Mouse (Mus musculus) C2C12 (cell line): ENCODE measurements around the gene Frat1.

ENCODE experiments used
- CEBPB ChIP-seq: IDR thresholded peaks from one replicate; pipeline ENCODE4 v1.6.1; 2011; ENCODE audit warnings: low read depth, mild to moderate bottlenecking, control low read depth, moderate library complexity
- CTCF ChIP-seq: IDR thresholded peaks from one replicate; pipeline ENCODE4 v1.5.1; 2011; ENCODE audit not compliant: control insufficient read depth, insufficient read depth, insufficient read length
- FOSL1 ChIP-seq: IDR thresholded peaks from one replicate; pipeline ENCODE4 v1.8.0; 2011; ENCODE audit warnings: mild to moderate bottlenecking, low read length; ENCODE audit not compliant: poor library complexity, insufficient read depth, severe bottlenecking
- MAX ChIP-seq: IDR thresholded peaks from one replicate; pipeline ENCODE4 v1.6.1; 2011; ENCODE audit warnings: mild to moderate bottlenecking, control low read depth
- MYOD1 ChIP-seq: IDR thresholded peaks from one replicate; pipeline ENCODE4 v1.6.1; 2011; ENCODE audit warnings: low read depth; ENCODE audit not compliant: control insufficient read depth, insufficient read length
- MYOG ChIP-seq: IDR thresholded peaks from one replicate; pipeline ENCODE4 v1.6.1; 2011; ENCODE audit not compliant: control insufficient read depth, insufficient read length; ENCODE audit errors: extremely low read depth
- USF1 ChIP-seq: IDR thresholded peaks from one replicate; pipeline ENCODE4 v1.6.1; 2011; ENCODE audit warnings: low read depth, mild to moderate bottlenecking, control low read depth, moderate library complexity

- TF ChIP-seq CTCF: no peak
- no peak for TF ChIP-seq MYOG
- TF ChIP-seq MAX: no peak
- TF ChIP-seq USF1: no peak
- TF ChIP-seq CEBPB: no peak
- TF ChIP-seq MYOD1: no peak
- TF ChIP-seq FOSL1: no peak
Measured at GRCm38 (mm10) chr19:41831718-41832391, 2.1 kb downstream of the Frat1 start.
